Mouse (Mus musculus) heart, postnatal 14 days (tissue): ENCODE results near the gene Aire. TPM values are rescaled to one million over a fixed set of nuclear protein-coding genes. Genes with fewer than 3 reads are reported as not detected.

Experiments used
- DNase-seq, 2 experiments: peaks; one replicate each; pipeline ENCODE4 v3.0.0; 2021 to 2022
- intact Hi-C: fragments of 180-260 bp; cut with DNase I; formaldehyde crosslinking; loops from one replicate; pipeline ENCODE4 v1.15.1; 2025
- long read RNA-seq, 2 experiments: library from polyadenylated mRNA; stranded (forward); transcript quantifications; one replicate each; pipeline ENCODE4 v2.0.0; 2021
- total RNA-seq, 2 experiments: library from RNA; stranded (reverse); gene quantifications; 2 replicates each; pipeline ENCODE4 v1.2.3; 2021

Aire gene
- under 1 TPM in 1 of 2 experiments, not detected in 1; 0.12 TPM for total RNA-seq
- long read RNA-seq, experiment 1: 0 reads
- long read RNA-seq, experiment 2: 0 reads

DNA sequence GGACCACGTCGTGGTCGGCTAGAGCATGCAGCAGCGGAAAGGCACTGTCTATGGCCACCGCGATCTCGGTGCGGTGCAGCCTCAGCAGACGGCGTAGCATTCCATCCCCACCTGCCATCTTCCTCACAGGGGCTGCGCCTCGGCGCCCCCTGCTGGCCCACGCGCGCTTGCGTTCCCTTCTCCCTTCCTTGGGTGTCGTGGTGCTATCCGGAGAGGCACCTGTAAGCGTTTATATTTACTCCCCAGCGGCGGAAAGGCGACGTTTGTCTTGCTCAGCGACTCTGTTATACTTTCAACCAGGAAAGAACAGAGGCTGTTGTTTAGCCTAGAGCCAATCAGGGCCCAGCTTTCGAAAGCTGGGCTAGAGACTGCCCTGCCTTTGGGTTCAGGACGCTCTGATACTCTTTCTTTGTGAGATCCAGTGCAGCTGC, at the start of gene Aire:
Gene Aire, minus strand, starts transcription at position 205 of the 431 bp plus-strand sequence.
- intact Hi-C loops: no loop called here
- peak; percentile 68 to 70 for DNase-seq

DNA sequence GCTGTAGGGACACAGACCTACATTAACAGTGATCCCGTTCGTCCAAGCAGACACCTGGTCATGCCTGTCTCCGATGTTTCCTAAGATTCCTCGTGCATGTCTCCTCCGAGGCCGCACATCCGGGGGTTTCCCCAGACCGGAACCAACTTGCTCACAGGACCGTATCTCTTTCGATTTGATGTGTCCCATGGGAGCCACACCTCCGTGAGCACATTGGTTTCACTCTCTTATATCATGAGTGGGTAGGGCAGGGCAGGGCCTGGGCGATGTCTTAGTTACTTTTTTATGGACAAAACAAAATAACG, 49.3 kb upstream of the Aire start:
- no peak for DNase-seq
- intact Hi-C loops: no loop called here

GRCm38 (mm10) chr10:78091865-78092724, 48.7 kb upstream of the Aire start:
- intact Hi-C loops: no loop called here
- DNase-seq: no peak

DNA sequence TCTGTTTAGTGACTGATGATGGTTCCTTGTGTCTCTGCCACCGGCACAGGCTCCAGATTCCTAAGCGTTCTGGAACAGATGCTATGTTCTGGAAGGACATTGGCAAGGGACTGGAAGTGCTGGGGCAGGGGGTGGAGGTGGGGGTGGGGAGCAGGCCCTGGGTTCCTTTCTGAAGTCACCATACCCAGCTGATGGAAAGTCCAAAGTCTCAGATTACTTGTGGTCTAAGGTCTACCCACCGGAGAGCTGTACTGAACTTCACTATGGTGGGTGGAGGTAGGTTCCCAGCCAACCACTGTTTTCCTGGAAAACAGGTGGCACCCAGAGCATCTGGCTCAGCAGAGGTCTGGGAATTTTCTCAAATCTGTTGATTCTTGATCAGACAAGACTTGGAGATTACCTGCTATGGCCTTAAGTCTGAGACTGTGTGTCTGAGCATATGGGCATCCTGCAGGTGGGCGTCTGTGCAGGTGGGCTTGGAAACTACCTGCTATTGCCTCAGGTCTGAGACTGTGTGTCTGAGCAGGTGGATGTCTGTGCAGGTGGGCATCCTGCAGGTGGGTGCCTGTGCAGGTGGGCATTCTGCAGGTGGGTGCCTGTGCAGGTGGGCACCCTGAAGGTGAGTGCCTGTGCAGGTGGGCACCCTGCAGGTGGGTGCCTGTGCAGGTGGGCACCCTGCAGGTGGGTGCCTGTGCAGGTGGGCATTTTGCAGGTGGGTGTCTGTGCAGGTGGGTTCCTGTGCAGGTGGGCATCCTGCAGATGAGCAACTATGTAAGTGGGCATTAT, 47.5 kb upstream of the Aire start:
- no peak for DNase-seq
- intact Hi-C loops: no loop called here

DNA sequence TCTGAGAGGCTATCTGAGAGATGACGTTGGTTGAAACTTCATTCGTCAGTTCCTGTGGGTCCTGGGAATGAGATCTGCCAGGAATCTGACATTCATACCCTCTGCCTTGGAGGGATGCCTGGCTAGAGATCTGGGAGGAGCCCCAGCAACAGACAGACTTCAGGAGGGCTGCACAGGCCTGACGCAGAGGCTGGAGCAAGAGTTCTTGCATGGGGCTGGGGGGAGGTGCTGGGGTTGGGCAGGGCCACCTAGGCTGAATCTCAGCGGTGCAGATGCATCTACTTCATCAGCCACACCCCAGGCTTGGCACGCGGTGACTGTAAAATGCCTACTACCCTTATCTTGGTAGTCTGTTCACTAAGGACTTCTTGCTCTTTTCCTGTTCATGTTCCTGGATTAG, 46.8 kb upstream of the Aire start:
- intact Hi-C loops: no loop called here
- DNase-seq: peak in 1 of 2 experiments; percentile 27

DNA sequence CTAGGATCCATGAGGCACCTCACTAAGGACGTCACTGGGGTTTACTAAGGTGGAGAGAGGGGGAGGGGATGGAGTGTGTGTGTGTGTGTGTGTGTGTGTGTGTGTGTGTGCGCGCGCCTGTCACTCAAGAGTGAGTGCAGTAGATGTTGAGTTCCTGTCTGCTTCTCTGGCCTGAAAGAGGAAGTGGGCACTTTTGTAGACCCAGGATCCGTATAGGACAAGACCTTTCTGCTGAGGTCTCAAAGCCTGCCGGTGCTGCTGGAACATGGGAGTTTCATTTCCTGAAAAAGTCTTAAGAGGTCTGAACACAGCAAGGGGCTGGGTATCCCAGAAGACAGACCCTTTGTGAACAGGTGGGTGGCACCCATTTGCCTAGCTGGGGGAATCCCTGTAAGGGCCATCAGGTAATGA, 43.7 kb upstream of the Aire start:
- intact Hi-C loops: no loop called here
- no peak for DNase-seq

DNA sequence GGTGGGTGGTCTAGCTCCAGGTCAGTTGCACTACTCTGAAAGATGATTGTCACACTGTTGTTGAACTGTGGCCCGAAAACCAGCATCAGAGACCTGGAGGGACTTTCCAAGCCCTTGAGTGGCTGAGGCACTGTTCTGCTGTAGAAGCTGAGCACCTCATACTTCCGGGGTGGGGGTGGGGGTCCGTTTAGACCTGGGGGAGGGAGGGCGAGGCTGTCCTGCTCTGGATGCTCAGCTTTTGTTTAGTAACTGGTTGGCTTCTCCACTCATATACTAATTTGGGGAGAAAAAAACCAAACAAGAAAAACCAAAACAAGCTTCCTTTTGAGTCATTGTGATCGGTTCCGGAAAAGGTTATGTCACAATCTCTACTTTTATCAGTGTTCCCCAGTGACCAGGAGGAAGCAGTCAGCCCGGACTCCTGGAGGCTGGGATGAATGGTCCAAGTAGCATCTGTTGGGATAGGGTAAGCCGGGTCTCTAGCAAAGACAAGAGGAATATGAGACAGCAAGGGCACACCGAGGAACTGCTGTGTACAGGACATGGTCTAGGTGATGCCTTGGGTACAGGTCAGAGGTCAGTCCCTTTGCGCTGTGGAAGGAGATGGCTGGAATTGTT, 43.1 kb upstream of the Aire start:
- intact Hi-C loops: no loop called here
- DNase-seq: no peak

DNA sequence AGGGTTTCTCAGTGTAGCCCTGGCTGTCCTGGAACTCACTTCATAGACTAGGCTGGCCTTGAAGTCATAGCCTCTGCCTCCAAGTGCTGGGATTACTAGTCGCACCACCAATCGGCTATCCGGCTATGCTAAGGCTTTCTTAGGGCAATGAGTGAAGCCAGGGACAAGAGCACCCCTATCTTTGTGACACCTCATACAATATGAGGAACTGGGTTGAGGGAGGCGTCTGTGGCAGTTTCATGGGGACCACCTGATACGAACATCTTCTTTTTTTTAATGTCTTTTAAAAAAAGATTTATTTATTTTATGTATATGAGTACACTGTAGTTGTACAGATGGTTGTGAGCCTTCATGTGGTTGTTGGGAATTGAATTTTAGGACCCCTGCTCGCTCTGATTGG, 42.3 kb upstream of the Aire start:
- intact Hi-C loops: no loop called here
- no peak for DNase-seq

GRCm38 (mm10) chr10:78084073-78084472, 40.7 kb upstream of the Aire start:
- intact Hi-C loops: no loop called here
- DNase-seq: no peak

GRCm38 (mm10) chr10:78079955-78080591, 36.7 kb upstream of the Aire start:
- peak; percentile 53 to 57 for DNase-seq
- intact Hi-C loops: no loop called here

- intact Hi-C loops: no loop called here
- DNase-seq: no peak
Observed at GRCm38 (mm10) chr10:78078276-78078675, 34.9 kb upstream of the Aire start.

DNA sequence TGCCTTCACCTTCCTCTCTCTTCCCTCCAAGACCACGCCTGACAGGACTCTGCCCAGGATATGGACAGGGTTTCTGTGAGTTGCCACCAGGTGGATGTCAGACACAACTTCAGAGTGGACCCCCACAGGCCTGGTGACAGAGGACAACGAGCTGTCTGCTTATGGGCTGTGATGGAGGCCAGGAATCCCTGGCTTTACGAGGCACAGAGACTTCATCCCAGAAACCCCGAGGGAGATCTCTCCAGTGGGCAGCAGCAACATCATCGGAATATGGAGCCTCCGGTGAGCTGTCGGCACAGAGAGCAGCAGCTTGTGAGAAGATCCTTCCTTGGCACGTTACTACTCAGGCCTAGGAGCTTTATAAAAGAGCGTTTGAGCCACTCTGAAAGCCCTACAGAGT, 34.5 kb upstream of the Aire start:
- DNase-seq: no peak
- intact Hi-C loops: no loop called here

- intact Hi-C loops: no loop called here
- DNase-seq: no peak
Observed at GRCm38 (mm10) chr10:78074977-78075376, 31.6 kb upstream of the Aire start.

- intact Hi-C loops: no loop called here
- DNase-seq: no peak
Observed at GRCm38 (mm10) chr10:78074151-78074550, 30.7 kb upstream of the Aire start.

DNA sequence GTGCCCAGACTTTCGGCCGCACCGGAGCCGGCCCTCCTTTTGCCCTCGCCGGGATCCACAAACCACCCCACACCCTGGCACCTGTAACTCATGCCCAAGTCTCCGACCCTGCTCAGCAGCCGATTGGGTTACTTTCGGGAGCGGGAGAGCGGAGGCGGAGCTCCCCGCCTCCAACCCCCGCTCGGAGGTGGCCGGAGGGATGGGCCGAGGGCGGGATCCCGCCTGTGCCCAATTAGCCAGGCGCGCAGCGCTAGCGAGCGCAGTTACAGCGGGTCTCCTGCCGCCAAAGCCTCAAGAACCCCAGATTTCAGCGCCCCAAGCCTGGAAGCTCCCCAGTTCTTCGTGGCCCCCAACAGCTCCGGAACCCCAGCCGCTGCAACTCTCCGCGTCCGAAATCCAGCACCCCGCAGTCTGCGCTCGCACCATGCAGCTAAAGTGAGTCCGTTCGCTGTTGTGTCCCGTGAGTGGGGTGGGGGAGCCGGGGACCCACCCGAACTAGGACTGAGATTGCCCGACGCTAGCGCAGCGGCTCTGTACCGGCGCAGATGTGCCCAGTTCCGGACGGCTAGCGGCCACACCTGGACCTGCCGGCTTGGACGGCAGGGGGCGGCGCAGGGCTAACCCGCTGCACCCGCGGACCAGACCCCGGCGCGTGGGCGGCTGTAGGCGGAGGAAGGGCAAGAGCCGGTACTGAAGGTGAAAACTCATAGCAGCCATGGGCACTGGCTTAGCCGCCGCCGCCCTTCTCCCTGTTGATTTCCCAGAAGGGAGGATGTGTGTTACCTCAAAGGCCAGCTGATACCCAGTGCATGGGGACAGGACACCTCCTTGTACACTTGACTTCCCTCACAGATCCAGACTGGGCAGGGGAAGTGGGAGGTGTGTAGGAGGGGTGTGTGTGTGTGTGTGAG, 25.9 kb upstream of the Aire start, which contains the start of gene Icosl:
Gene Icosl, plus strand, starts transcription at position 202 of the 911 bp plus-strand sequence.
- DNase-seq: peak; percentile 83 to 87
- intact Hi-C loops: loop anchor here (1.0 to 5.0 kb wide), 3 partner anchors 37 to 91 kb away; no protein-coding TSS in a partner anchor

GRCm38 (mm10) chr10:78068541-78068940, 25.1 kb upstream of the Aire start:
- intact Hi-C loops: loop anchor here (5.0 kb wide), 1 partner anchor 36 kb away; no protein-coding TSS in a partner anchor

DNA sequence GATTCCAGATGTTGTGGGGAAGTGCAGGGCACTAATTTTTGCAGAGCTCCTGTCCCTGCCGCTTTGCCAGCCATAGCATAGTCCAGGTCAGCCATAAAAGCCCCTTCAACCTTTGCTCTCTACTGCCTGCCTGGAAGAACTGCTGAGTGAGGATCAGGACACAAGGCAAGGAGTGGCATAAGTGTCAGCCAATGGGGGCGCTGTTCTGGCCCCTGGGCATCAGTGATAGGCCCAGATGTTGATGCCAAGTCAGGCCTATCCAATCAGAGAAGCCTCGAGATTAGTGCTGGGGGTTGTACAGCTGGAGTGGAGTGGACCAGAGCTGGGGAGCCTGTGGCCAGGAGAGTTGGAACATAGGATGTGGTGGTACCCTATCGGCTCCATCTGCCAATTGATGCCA, 23.8 kb upstream of the Aire start:
- intact Hi-C loops: loop anchor here (5.0 kb wide), 1 partner anchor 35 kb away; no protein-coding TSS in a partner anchor
- no peak for DNase-seq

More at GRCm38 (mm10) chr10:78068541-78068940, 25.1 kb upstream of the Aire start:
- DNase-seq: peak in 1 of 2 experiments; percentile 33

DNA sequence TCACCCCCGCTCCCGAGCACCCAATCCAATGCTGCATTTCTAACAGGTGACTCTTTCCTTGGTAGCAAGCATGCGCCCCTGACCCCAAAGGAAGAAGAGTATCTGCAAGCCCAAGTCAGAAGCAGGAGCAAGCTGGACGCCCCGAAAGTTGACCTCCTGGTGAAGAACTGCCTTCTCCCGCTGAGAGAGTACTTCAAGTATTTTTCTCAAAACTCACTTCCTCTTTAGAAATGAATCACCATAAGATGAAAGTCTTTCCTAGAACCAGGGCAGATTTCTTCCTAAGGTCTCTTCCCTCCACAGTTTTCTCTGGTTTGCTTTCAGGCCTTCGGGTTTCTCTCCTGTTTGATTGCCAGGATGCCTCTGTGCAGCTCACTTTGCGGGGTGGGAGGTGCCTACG, 19.7 kb upstream of the Aire start:
- intact Hi-C loops: no loop called here
- DNase-seq: no peak

GRCm38 (mm10) chr10:78057056-78057455, 13.6 kb upstream of the Aire start:
- intact Hi-C loops: no loop called here
- no peak for DNase-seq
